Mouse (Mus musculus): ENCODE data around the gene Ttyh1. TPM values are rescaled to one million over a fixed set of nuclear protein-coding genes. Genes with fewer than 3 reads are reported as not detected.

Ttyh1 gene
- total and polyA plus RNA-seq, 3 experiments, result 0.15 to 0.26 TPM; not detected in 1

- no peak overlapping the region for H3K4me3 ChIP-seq (ENCODE audit: control insufficient read depth in 1 of 2, insufficient read depth in 1 of 2, low read depth in 2 of 2, low read length in 2 of 2)
- peaks cover 0 to 9% of the 10 kb centered on the region in 2 experiments; a peak in 1 of 4 replicates for H3K4me1 ChIP-seq (ENCODE audit: control insufficient read depth in 1 of 2, insufficient read depth in 2 of 2, low read length in 2 of 2)
- no peaks in the 10 kb centered on the region for H3K9me3 ChIP-seq (replicated peaks; ENCODE audit: insufficient read depth, low read length)
- H3K27ac ChIP-seq (ENCODE audit: control insufficient read depth, low read depth, low read length), result no peak overlapping the region
- H3K36me3 ChIP-seq (ENCODE audit: control insufficient read depth in 1 of 2, insufficient read depth in 2 of 2, low read length in 2 of 2), result peaks cover 0 to 2% of the 10 kb centered on the region in 2 experiments; a peak in 1 of 4 replicates
- no peak overlapping the region for H3K9ac ChIP-seq (ENCODE audit: control insufficient read depth, low read depth, low read length, poor library complexity, severe bottlenecking)
- DNase-seq (ENCODE audit: low read depth, low spot score), result no peak
- no peaks in the 10 kb centered on the region for H3K27me3 ChIP-seq (ENCODE audit: control insufficient read depth in 1 of 2, insufficient read depth in 2 of 2, low read length in 2 of 2)
- no peak for TF ChIP-seq KAT2A (conservative IDR thresholded peaks at IDR 0.05; ENCODE audit: low read depth, low read length)
- TF ChIP-seq SMC3 (IDR thresholded peaks at IDR 0.05; ENCODE audit: low read depth, low read length), result no peak
- no peak for TF ChIP-seq ZNF384 (IDR thresholded peaks at IDR 0.05; ENCODE audit: low read depth, low read length)
- no peak for TF ChIP-seq USF2 (IDR thresholded peaks at IDR 0.05; ENCODE audit: borderline replicate concordance in 1 of 2, insufficient read depth in 1 of 2, low read depth in 1 of 2, low read length in 2 of 2)
- TF ChIP-seq UBTF (IDR thresholded peaks at IDR 0.05; ENCODE audit: borderline replicate concordance, insufficient read depth, low read depth, low read length), result no peak
- TF ChIP-seq MYC (IDR thresholded peaks at IDR 0.05; ENCODE audit: low read depth, low read length), result no peak
- no peak for TF ChIP-seq CHD1 (IDR thresholded peaks at IDR 0.05; ENCODE audit: low read depth, low read length)
- TF ChIP-seq TCF12 (IDR thresholded peaks at IDR 0.05; ENCODE audit: low read depth, low read length), result no peak
- H3K79me2 ChIP-seq (ENCODE audit: control insufficient read depth, insufficient read depth, low read length, poor library complexity), result no peaks in the 10 kb centered on the region
Observed at GRCm38 (mm10) chr7:4127894-4128293, 8.7 kb downstream of the Ttyh1 start.

GRCm38 (mm10) chr7:4128860-4129259 lies 9.7 kb downstream of the Ttyh1 start:
- H3K9ac ChIP-seq (ENCODE audit: control insufficient read depth, low read depth, low read length, poor library complexity, severe bottlenecking), result no peak overlapping the region
- no peak for TF ChIP-seq TCF12 (IDR thresholded peaks at IDR 0.05; ENCODE audit: low read depth, low read length)
- TF ChIP-seq RCOR1 (IDR thresholded peaks at IDR 0.05; ENCODE audit: low read depth, low read length), result 0 out of 2 replicates have a peak, but pooled peaks have one; percentile 22
- no peak overlapping the region for H3K4me3 ChIP-seq (ENCODE audit: control insufficient read depth in 1 of 2, insufficient read depth in 1 of 2, low read depth in 2 of 2, low read length in 2 of 2)
- peaks cover 0 to 2% of the 10 kb centered on the region in 2 experiments; a peak in 1 of 4 replicates for H3K36me3 ChIP-seq (ENCODE audit: control insufficient read depth in 1 of 2, insufficient read depth in 2 of 2, low read length in 2 of 2)
- no peak overlapping the region for H3K27ac ChIP-seq (ENCODE audit: control insufficient read depth, low read depth, low read length)
- H3K27me3 ChIP-seq (ENCODE audit: control insufficient read depth in 1 of 2, insufficient read depth in 2 of 2, low read length in 2 of 2), result no peaks in the 10 kb centered on the region
- no peaks in the 10 kb centered on the region for H3K9me3 ChIP-seq (replicated peaks; ENCODE audit: insufficient read depth, low read length)
- H3K79me2 ChIP-seq (ENCODE audit: control insufficient read depth, insufficient read depth, low read length, poor library complexity), result no peaks in the 10 kb centered on the region
- no peak for DNase-seq (ENCODE audit: low read depth, low spot score)
- H3K4me1 ChIP-seq (ENCODE audit: control insufficient read depth in 1 of 2, insufficient read depth in 2 of 2, low read length in 2 of 2), result peaks cover 0 to 9% of the 10 kb centered on the region in 2 experiments; a peak in 1 of 4 replicates

- Histone ChIP-seq H3K9ac (ENCODE audit: control insufficient read depth, low read depth, low read length, poor library complexity, severe bottlenecking) (no peak overlapping the region), H3K9me3 (replicated peaks; ENCODE audit: insufficient read depth, low read length) (no peaks in the 10 kb centered on the region), H3K36me3 (ENCODE audit: control insufficient read depth in 1 of 2, insufficient read depth in 2 of 2, low read length in 2 of 2) (peaks cover 0 to 7% of the 10 kb centered on the region in 2 experiments; a peak in 2 of 4 replicates), H3K79me2 (ENCODE audit: control insufficient read depth, insufficient read depth, low read length, poor library complexity) (peaks cover 5% of the 10 kb centered on the region), H3K4me3 (ENCODE audit: control insufficient read depth in 1 of 2, insufficient read depth in 1 of 2, low read depth in 2 of 2, low read length in 2 of 2) (no peak overlapping the region), H3K4me1 (ENCODE audit: control insufficient read depth in 1 of 2, insufficient read depth in 2 of 2, low read length in 2 of 2) (peaks cover 0 to 13% of the 10 kb centered on the region in 2 experiments; a peak in 1 of 4 replicates), H3K27me3 (ENCODE audit: control insufficient read depth in 1 of 2, insufficient read depth in 2 of 2, low read length in 2 of 2) (no peaks in the 10 kb centered on the region), H3K27ac (ENCODE audit: control insufficient read depth, low read depth, low read length) (no peak overlapping the region)
- peak; percentile 85 for DNase-seq (ENCODE audit: low read depth, low spot score)
- TF ChIP-seq RAD21 (IDR thresholded peaks at IDR 0.05; ENCODE audit: low read depth, low read length), result peak; percentile 88
- TF ChIP-seq HCFC1 (IDR thresholded peaks at IDR 0.05; ENCODE audit: low read depth, low read length), result no peak
- peak; percentile 42; the same call in 1 of the 2 replicates for TF ChIP-seq SIN3A (IDR thresholded peaks at IDR 0.05; ENCODE audit: low read length)
- no peak for TF ChIP-seq RCOR1 (IDR thresholded peaks at IDR 0.05; ENCODE audit: low read depth, low read length)
- TF ChIP-seq USF1 (IDR thresholded peaks at IDR 0.05; ENCODE audit: low read depth, low read length), result no peak
- TF ChIP-seq TBP (IDR thresholded peaks at IDR 0.05; ENCODE audit: low read depth, low read length), result no peak
- TF ChIP-seq ZC3H11A (IDR thresholded peaks at IDR 0.05; ENCODE audit: low read depth, low read length), result peak; percentile 69
- TF ChIP-seq TAL1 (IDR thresholded peaks at IDR 0.05; ENCODE audit: low read length), result no peak
- peak; percentile 88 to 94 (median 89) for TF ChIP-seq CTCF (IDR thresholded peaks at IDR 0.05 in 2 of 3, conservative IDR thresholded peaks at IDR 0.05 in 1 of 3; ENCODE audit: control insufficient read depth in 1 of 3, insufficient read depth in 1 of 3, low read depth in 2 of 3, low read length in 3 of 3, poor library complexity in 1 of 3, severe bottlenecking in 1 of 3)
- TF ChIP-seq JUND (IDR thresholded peaks at IDR 0.05; ENCODE audit: low read depth, low read length), result no peak
- no peak for TF ChIP-seq ELF1 (IDR thresholded peaks at IDR 0.05; ENCODE audit: low read depth, low read length)
- no peak for TF ChIP-seq GABPA (IDR thresholded peaks at IDR 0.05; ENCODE audit: low read depth, low read length)
- no peak for TF ChIP-seq MXI1 (IDR thresholded peaks at IDR 0.05; ENCODE audit: low read depth, low read length)
- 0 out of 2 replicates have a peak, but pooled peaks have one; percentile 8 for TF ChIP-seq BHLHE40 (IDR thresholded peaks at IDR 0.05; ENCODE audit: borderline replicate concordance, low read depth, low read length)
- peak; percentile 75 for TF ChIP-seq SMC3 (IDR thresholded peaks at IDR 0.05; ENCODE audit: low read depth, low read length)
Observed at GRCm38 (mm10) chr7:4130686-4131452, 11.7 kb downstream of the Ttyh1 start.

Data from MEL (cell line).